Mouse (Mus musculus): ENCODE results near the gene Snn. TPM values are rescaled to one million over a fixed set of nuclear protein-coding genes. Genes with fewer than 3 reads are reported as not detected.

Gene Snn
- polyA plus RNA-seq, 1 experiment, result 17.7 TPM

DNA sequence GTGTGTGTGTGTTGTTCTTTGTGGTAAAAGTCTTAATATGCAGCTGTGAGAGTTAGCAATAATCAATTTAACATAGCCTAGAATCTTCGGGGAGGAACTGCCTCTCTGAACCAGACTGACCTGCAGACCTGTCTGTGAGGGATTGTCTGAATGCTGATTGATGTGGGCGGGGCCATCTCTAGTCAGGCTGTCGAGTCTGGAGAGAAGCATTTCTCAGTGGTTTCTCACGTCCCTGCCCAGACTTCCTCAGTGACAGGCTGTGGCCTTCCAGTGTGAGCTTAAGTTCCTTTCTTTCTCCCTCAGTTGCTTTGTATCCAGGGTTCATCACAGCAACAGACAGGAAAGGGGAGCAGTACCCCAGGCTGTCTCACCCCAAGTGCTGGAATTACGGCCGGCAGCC lies 6.3 kb upstream of the Snn start:
- TF ChIP-seq CTCF (IDR thresholded peaks at IDR 0.05; ENCODE audit: low read depth, low read length), result no peak
- no peak for TF ChIP-seq POLR2A (IDR thresholded peaks at IDR 0.05; ENCODE audit: insufficient read depth, low read length)
- no peak for TF ChIP-seq EP300 (IDR thresholded peaks at IDR 0.05; ENCODE audit: insufficient read depth, low read depth, low read length)
- H3K36me3 ChIP-seq (ENCODE audit: control insufficient read depth, insufficient read depth, low read length, poor library complexity, severe bottlenecking), result no peaks in the 10 kb centered on the region

DNA sequence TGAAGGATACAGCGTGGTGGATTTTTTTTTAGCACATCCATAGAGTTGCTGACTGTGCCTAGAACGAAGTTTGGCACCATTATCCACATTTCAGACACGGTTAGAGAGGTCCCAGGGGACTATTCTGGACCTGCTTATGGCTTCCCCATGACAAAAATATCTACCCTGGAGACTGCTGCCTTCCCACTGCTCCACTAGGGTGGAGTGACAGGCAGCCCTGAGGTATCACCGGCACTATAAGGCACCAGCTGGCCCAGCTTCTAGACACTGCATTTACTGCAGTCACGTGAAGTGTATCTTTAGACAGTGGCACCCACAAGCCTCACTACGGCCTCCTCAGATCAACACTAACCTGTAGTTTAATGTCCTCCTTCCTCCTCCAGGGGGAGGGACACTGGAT lies 5.9 kb upstream of the Snn start:
- Histone ChIP-seq H3K27ac (ENCODE audit: insufficient read depth, low read length) (no peak overlapping the region), H3K9me3 (replicated peaks; ENCODE audit: control insufficient read depth, insufficient read depth, low read length, poor library complexity, severe bottlenecking) (no peaks in the 10 kb centered on the region), H3K4me3 (ENCODE audit: low read depth, low read length) (no peak overlapping the region), H3K36me3 (ENCODE audit: control insufficient read depth, insufficient read depth, low read length, poor library complexity, severe bottlenecking) (no peaks in the 10 kb centered on the region), H3K4me1 (ENCODE audit: control insufficient read depth, insufficient read depth, low read length) (peaks cover 3% of the 10 kb centered on the region), H3K27me3 (ENCODE audit: control insufficient read depth, insufficient read depth, low read length, poor library complexity, severe bottlenecking) (no peaks in the 10 kb centered on the region), H3K9ac (ENCODE audit: low read depth, poor library complexity, severe bottlenecking) (no peak overlapping the region)
- TF ChIP-seq CTCF (IDR thresholded peaks at IDR 0.05; ENCODE audit: low read depth, low read length) (no peak), POLR2A (IDR thresholded peaks at IDR 0.05; ENCODE audit: insufficient read depth, low read length) (no peak), EP300 (IDR thresholded peaks at IDR 0.05; ENCODE audit: insufficient read depth, low read depth, low read length) (no peak)

More for the DNA sequence above, 6.3 kb upstream of the Snn start:
- no peak overlapping the region for H3K4me3 ChIP-seq (ENCODE audit: low read depth, low read length)
- H3K9ac ChIP-seq (ENCODE audit: low read depth, poor library complexity, severe bottlenecking), result no peak overlapping the region
- H3K27me3 ChIP-seq (ENCODE audit: control insufficient read depth, insufficient read depth, low read length, poor library complexity, severe bottlenecking), result no peaks in the 10 kb centered on the region
- no peak overlapping the region for H3K27ac ChIP-seq (ENCODE audit: insufficient read depth, low read length)
- H3K4me1 ChIP-seq (ENCODE audit: control insufficient read depth, insufficient read depth, low read length), result peaks cover 3% of the 10 kb centered on the region
- H3K9me3 ChIP-seq (replicated peaks; ENCODE audit: control insufficient read depth, insufficient read depth, low read length, poor library complexity, severe bottlenecking), result no peaks in the 10 kb centered on the region

DNA sequence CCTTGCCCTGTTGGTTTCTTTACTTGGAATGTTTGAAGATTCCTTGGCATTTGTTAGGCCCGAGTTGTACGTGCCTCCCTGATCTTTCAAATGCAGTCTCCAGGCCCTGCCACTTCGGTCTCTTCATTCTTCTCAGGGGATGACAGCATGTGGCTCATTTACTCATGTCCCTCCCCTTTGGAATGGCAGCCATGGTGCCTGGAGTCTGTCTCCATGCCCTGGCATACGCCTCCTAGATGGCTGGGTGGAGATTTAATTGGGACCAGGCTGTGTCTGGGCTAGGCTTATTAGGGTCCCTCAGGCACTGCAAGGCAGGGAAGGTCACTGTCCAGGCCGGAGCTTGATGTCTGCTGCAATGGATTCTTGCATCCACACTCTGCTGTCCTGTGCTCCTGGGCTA lies 4.8 kb upstream of the Snn start:
- TF ChIP-seq EP300 (IDR thresholded peaks at IDR 0.05; ENCODE audit: insufficient read depth, low read depth, low read length) (no peak), POLR2A (IDR thresholded peaks at IDR 0.05; ENCODE audit: insufficient read depth, low read length) (no peak), CTCF (IDR thresholded peaks at IDR 0.05; ENCODE audit: low read depth, low read length) (no peak)
- H3K4me3 ChIP-seq (ENCODE audit: low read depth, low read length), result no peak overlapping the region
- no peak overlapping the region for H3K27ac ChIP-seq (ENCODE audit: insufficient read depth, low read length)

DNA sequence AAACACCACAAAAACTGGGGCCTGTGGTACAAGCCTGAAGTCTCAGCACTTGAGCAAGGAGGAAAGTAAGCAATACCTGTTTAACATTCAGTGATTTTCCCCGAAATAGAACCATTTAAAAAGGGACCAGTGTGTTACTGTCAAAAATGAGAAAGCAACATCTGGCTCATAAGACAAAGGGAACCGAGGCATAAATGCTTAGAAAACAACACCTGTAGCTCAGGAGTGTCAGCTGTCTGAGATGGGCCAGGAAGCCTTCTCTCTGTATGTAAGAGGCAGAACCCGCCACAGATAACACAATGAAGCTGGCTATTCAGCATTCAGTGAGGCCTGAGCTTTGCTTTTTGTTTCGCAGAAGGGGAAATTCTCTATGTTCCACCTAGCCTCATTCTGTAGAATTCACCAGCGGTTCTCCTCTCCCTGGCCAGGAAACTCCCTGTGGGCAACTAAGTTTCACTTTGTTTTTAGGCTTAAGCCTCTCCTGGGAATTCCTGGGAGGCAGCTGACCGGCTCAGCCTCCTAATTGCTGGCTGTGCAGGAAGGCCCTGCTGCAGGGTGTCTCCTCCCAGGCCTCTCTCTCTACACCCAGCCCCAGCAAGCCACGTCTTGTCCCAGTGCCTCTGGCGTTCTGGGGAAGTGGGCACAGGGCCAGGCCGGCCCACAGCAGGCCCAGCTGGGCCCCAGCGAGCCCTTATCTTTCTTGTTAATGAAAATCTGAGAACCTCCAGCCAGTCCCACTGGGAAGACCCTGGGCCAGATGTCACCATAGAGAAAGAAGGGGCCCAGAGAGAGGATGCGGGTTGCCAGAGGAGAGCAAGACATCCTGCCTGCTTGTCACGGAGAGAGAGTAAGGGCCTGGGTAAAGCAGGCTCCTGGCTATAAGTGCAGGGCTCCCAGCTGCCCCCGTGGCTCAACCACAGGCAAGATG lies 2.3 kb downstream of the Snn start:
- TF ChIP-seq EP300 (IDR thresholded peaks at IDR 0.05; ENCODE audit: insufficient read depth, low read depth, low read length), result no peak
- TF ChIP-seq CTCF (IDR thresholded peaks at IDR 0.05; ENCODE audit: low read depth, low read length), result no peak
- no peak for TF ChIP-seq POLR2A (IDR thresholded peaks at IDR 0.05; ENCODE audit: insufficient read depth, low read length)
- H3K36me3 ChIP-seq (ENCODE audit: control insufficient read depth, insufficient read depth, low read length, poor library complexity, severe bottlenecking), result no peaks in the 10 kb centered on the region
- H3K9me3 ChIP-seq (replicated peaks; ENCODE audit: control insufficient read depth, insufficient read depth, low read length, poor library complexity, severe bottlenecking), result no peaks in the 10 kb centered on the region
- no peaks in the 10 kb centered on the region for H3K27me3 ChIP-seq (ENCODE audit: control insufficient read depth, insufficient read depth, low read length, poor library complexity, severe bottlenecking)
- H3K4me3 ChIP-seq (ENCODE audit: low read depth, low read length), result no peak overlapping the region
- H3K9ac ChIP-seq (ENCODE audit: low read depth, poor library complexity, severe bottlenecking), result no peak overlapping the region
- no peak overlapping the region for H3K27ac ChIP-seq (ENCODE audit: insufficient read depth, low read length)
- no peaks in the 10 kb centered on the region for H3K4me1 ChIP-seq (ENCODE audit: control insufficient read depth, insufficient read depth, low read length)

More for the DNA sequence above, 4.8 kb upstream of the Snn start:
- H3K4me1 ChIP-seq (ENCODE audit: control insufficient read depth, insufficient read depth, low read length), result peaks cover 3% of the 10 kb centered on the region
- no peaks in the 10 kb centered on the region for H3K36me3 ChIP-seq (ENCODE audit: control insufficient read depth, insufficient read depth, low read length, poor library complexity, severe bottlenecking)
- no peak overlapping the region for H3K9ac ChIP-seq (ENCODE audit: low read depth, poor library complexity, severe bottlenecking)
- H3K27me3 ChIP-seq (ENCODE audit: control insufficient read depth, insufficient read depth, low read length, poor library complexity, severe bottlenecking), result no peaks in the 10 kb centered on the region
- no peaks in the 10 kb centered on the region for H3K9me3 ChIP-seq (replicated peaks; ENCODE audit: control insufficient read depth, insufficient read depth, low read length, poor library complexity, severe bottlenecking)

DNA sequence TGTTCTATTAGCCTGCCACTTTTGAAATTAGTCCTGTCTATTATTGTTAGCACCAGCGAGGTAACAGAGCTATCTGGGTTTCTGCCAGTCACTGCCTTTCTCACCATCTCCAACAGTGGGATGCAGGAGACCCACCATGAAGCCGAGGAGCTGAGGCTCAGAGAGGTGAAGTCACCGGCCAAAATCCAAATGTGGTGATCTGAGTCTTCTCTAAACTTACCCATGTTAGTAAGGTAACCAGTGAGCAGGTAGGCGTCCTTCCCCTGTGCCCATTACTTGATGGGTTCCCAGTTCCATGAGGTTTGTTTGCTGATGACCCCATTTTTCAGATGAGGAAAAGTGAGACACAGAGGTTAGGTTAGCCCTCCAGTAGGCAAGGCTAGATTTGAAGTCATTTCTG lies 3.6 kb downstream of the Snn start:
- Histone ChIP-seq H3K9ac (ENCODE audit: low read depth, poor library complexity, severe bottlenecking) (no peak overlapping the region), H3K4me3 (ENCODE audit: low read depth, low read length) (no peak overlapping the region), H3K36me3 (ENCODE audit: control insufficient read depth, insufficient read depth, low read length, poor library complexity, severe bottlenecking) (no peaks in the 10 kb centered on the region), H3K27ac (ENCODE audit: insufficient read depth, low read length) (no peak overlapping the region), H3K4me1 (ENCODE audit: control insufficient read depth, insufficient read depth, low read length) (no peaks in the 10 kb centered on the region), H3K9me3 (replicated peaks; ENCODE audit: control insufficient read depth, insufficient read depth, low read length, poor library complexity, severe bottlenecking) (no peaks in the 10 kb centered on the region), H3K27me3 (ENCODE audit: control insufficient read depth, insufficient read depth, low read length, poor library complexity, severe bottlenecking) (no peaks in the 10 kb centered on the region)
- TF ChIP-seq POLR2A (IDR thresholded peaks at IDR 0.05; ENCODE audit: insufficient read depth, low read length) (no peak), EP300 (IDR thresholded peaks at IDR 0.05; ENCODE audit: insufficient read depth, low read depth, low read length) (no peak)

DNA sequence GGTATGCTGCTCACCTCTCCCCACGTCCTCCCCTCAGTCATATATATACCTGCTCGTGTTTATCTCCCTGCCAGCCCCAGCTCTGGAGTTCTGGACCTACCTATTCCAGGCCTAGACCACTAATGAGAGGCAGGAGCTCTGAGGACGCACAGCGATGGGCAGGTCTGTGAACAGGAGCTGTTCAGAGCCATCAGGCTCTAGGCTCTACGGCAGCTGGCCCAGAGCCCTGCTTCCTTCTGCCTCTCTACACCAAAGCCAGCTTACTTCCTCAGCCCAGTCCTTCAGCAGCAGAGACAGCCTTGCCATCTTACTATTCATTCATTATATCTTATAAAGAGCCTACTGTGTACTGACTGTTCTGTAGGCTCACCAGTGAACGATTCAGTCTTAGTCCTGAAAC lies 4.0 kb downstream of the Snn start:
- TF ChIP-seq EP300 (IDR thresholded peaks at IDR 0.05; ENCODE audit: insufficient read depth, low read depth, low read length) (no peak), POLR2A (IDR thresholded peaks at IDR 0.05; ENCODE audit: insufficient read depth, low read length) (no peak), CTCF (IDR thresholded peaks at IDR 0.05; ENCODE audit: low read depth, low read length) (no peak)
- Histone ChIP-seq H3K36me3 (ENCODE audit: control insufficient read depth, insufficient read depth, low read length, poor library complexity, severe bottlenecking) (no peaks in the 10 kb centered on the region), H3K9me3 (replicated peaks; ENCODE audit: control insufficient read depth, insufficient read depth, low read length, poor library complexity, severe bottlenecking) (no peaks in the 10 kb centered on the region), H3K4me3 (ENCODE audit: low read depth, low read length) (no peak overlapping the region), H3K9ac (ENCODE audit: low read depth, poor library complexity, severe bottlenecking) (no peak overlapping the region), H3K27ac (ENCODE audit: insufficient read depth, low read length) (no peak overlapping the region), H3K27me3 (ENCODE audit: control insufficient read depth, insufficient read depth, low read length, poor library complexity, severe bottlenecking) (no peaks in the 10 kb centered on the region), H3K4me1 (ENCODE audit: control insufficient read depth, insufficient read depth, low read length) (no peaks in the 10 kb centered on the region)

All from ES-Bruce4 (cell line).